Mouse (Mus musculus): ENCODE measurements around the gene Vmn2r32.
"Not testable (repeated sequence)": the region's sequence is repeated elsewhere in the genome, so short reads cannot be mapped to it uniquely, and the experiment has no call there.

Gene Vmn2r32

GRCm38 (mm10) chr7:7479918-7480317 lies at the start of gene Vmn2r32:
Vmn2r32 (minus strand) TSS chr7:7480018.
- DNase-seq (ENCODE audit: low read depth): not testable (repeated sequence)
